Mouse (Mus musculus) left cerebral cortex, adult 2 months (tissue): ENCODE measurements around the gene Gm20708. TPM values are rescaled to one million over a fixed set of nuclear protein-coding genes. Genes with fewer than 3 reads are reported as not detected.
A peak's percentile ranks its signal among the peaks of the same experiment; 100 is the strongest.
"Not testable (repeated sequence)": the region's sequence is repeated elsewhere in the genome, so short reads cannot be mapped to it uniquely, and the experiment has no call there.

Source experiments
- DNase-seq, 2 experiments: peaks; one replicate each; pipeline ENCODE4 v3.0.0; 2021 to 2022; ENCODE audit warnings: low spot score in 2 of 2, mixed read lengths in 1 of 2; ENCODE audit errors: extremely low spot score in 1 of 2
- H3K27ac ChIP-seq: fragments of 200-600 bp; 2 replicates; pipeline ENCODE4 v1.8.1; 2022
- H3K4me3 ChIP-seq: fragments of 200-600 bp; 2 replicates; pipeline ENCODE4 v1.8.1; 2022
- CTCF ChIP-seq: fragments of 200-600 bp; IDR thresholded peaks from 2 replicates; pipeline ENCODE4 v1.8.1; 2022; ENCODE audit warnings: antibody characterized with exemption, mild to moderate bottlenecking, moderate library complexity
- intact Hi-C: fragments of 180-260 bp; cut with DNase I; formaldehyde crosslinking; loops from one replicate; pipeline ENCODE4 v1.15.1; 2025
- total RNA-seq, 2 experiments: library from RNA; stranded (reverse); gene quantifications; 2 replicates each; pipeline ENCODE4 v1.2.3; 2021

The Gm20708 gene
- total RNA-seq, 2 experiments from 2014 or later: 2.3 to 4.6 TPM

- Histone ChIP-seq H3K27ac (no peak overlapping the region), H3K4me3 (no peak overlapping the region)
- intact Hi-C loops: no loop called here
- no peak for TF ChIP-seq CTCF
- DNase-seq: no peak
These were observed 11.3 kb upstream of the Gm20708 start for GRCm38 (mm10) chr11:117798160-117798541.

GRCm38 (mm10) chr11:117799174-117799573, 10.3 kb upstream of the Gm20708 start:
- intact Hi-C loops: no loop called here
- H3K4me3 ChIP-seq: no peak overlapping the region
- no peak overlapping the region for H3K27ac ChIP-seq
- TF ChIP-seq CTCF: no peak
- DNase-seq: no peak

GRCm38 (mm10) chr11:117800038-117800437, 9.4 kb upstream of the Gm20708 start:
- Histone ChIP-seq H3K4me3 (no peak overlapping the region), H3K27ac (no peak overlapping the region)
- DNase-seq: no peak
- intact Hi-C loops: no loop called here
- TF ChIP-seq CTCF: no peak

- H3K4me3 ChIP-seq: no peak overlapping the region
- DNase-seq: no peak
- intact Hi-C loops: no loop called here
- no peak for TF ChIP-seq CTCF
- no peak overlapping the region for H3K27ac ChIP-seq
These were observed 7.8 kb upstream of the Gm20708 start for GRCm38 (mm10) chr11:117801650-117802049.

- TF ChIP-seq CTCF: no peak
- no peak for DNase-seq
- intact Hi-C loops: no loop called here
- H3K27ac ChIP-seq: no peak overlapping the region
- H3K4me3 ChIP-seq: no peak overlapping the region
These were observed 6.2 kb upstream of the Gm20708 start for GRCm38 (mm10) chr11:117803166-117803688.

- TF ChIP-seq CTCF: no peak
- intact Hi-C loops: no loop called here
These were observed 2.7 kb upstream of the Gm20708 start for GRCm38 (mm10) chr11:117806781-117807180.

DNA sequence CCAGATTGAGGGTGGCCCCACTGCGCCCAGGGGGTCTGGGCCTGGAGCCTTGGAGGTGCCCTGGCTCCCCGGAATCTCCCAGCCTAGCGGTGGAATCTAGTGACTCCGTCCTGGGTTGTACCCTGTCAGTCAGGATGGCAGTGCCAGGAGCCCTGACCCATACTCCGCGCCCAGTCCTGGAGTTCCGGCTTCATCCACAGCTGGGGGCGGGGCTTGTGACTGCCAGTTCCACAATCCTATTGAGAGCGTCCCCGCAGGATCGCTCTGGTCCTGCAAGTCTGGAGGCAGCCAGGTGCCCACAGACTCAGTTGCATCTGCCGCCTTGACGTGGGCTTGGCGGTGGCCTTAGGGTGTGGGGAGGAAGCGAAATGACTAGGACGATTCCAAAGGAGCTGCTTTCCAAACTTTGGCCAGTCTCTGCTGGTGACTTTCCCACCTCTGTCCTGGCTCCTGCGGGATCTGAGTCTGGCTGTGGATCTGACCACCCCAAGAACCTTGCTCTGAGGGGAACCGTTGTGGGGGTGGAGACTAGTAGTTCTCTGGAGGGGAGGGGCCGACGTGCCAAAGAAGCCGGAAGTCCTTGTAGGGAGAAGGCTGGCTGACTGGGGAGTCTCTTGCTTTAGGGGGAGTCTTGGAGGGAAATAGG, 1.1 kb downstream of the Gm20708 start:
- Histone ChIP-seq H3K4me3 (peak overlapping the region; percentile 77), H3K27ac (peak overlapping the region; percentile 63; the same call in 1 of the 2 replicates)
- peak; percentile 53 to 64 for DNase-seq
- intact Hi-C loops: no loop called here
- peak; percentile 47 for TF ChIP-seq CTCF

More at GRCm38 (mm10) chr11:117806781-117807180, 2.7 kb upstream of the Gm20708 start:
- Histone ChIP-seq H3K27ac (no peak overlapping the region), H3K4me3 (no peak overlapping the region)
- DNase-seq: no peak

DNA sequence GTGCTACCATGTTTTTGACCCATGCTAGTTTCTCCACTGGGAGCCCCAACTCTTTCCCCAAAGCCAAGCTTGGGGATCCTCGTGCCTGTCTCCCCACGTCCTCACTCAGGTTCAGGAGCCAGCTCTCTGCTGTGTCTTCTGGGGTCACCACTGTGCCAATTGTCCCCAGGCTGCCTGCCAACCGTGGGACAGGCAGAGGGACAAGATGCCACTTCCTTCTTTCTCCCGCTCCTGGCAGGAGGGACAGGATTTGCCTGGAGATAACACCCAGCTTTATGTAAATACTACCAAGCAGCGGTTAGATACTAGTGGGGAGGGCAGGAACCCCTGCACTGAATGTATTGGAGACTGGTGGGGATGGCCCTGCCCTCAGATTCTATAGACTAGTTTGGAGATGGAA, 4.4 kb downstream of the Gm20708 start:
- H3K4me3 ChIP-seq: no peak overlapping the region
- no peak for TF ChIP-seq CTCF
- no peak overlapping the region for H3K27ac ChIP-seq
- DNase-seq: no peak
- intact Hi-C loops: no loop called here

DNA sequence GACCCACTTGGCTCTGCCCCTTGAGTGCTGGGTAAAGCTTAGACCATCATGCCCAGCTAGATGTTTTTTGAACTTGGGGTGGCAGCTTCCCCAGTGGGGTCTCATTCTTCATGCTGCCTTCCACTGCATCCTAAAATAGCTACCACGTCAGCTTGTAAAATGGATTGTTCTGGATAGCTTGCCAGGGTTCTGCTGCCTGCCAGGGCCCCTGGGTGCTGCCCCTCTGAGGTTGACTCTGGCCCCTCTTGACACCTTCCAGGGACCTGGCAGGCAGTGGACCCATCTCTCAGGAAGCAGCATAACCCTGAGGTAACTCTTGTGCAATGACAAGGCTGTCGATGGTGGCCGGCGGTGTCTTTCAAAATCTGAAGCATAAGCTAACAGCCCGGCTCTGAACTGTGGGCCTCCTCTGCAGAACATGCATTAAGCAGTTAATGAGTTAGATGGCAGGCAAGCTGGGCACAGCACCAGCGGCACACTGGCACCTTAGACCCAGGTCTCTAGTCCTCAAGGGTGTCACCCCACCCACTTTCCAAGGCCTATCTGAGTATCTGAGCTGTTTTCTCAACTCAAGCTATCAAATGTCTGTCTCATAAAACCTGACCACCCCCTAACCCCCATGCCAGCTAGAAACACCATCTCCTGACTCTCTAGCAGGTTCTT, 5.4 kb downstream of the Gm20708 start:
- intact Hi-C loops: no loop called here
- Histone ChIP-seq H3K27ac (no peak overlapping the region), H3K4me3 (no peak overlapping the region)
- DNase-seq: no peak
- no peak for TF ChIP-seq CTCF

DNA sequence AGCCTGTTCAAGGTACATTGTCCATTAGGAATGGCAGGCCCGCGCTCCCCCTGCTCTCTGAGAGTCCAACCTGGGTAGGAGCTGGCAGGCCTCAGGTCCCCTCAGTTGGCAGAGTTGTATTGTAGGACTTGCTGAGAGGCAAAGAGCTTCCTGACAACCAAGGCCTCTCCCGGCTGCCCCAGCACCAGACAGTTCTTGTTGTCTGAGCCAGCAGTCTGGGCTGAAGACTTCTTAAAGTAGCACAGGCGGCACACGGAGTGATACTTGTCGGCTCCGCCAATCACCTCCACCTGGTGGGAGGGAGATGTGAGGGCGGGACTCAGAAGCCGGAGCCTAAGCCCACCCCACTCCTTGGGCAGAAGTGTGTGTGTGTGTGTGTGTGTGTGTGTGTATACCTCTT, 6.4 kb downstream of the Gm20708 start:
- H3K4me3 ChIP-seq, intact Hi-C loops, DNase-seq, H3K27ac ChIP-seq: not testable (repeated sequence)

DNA sequence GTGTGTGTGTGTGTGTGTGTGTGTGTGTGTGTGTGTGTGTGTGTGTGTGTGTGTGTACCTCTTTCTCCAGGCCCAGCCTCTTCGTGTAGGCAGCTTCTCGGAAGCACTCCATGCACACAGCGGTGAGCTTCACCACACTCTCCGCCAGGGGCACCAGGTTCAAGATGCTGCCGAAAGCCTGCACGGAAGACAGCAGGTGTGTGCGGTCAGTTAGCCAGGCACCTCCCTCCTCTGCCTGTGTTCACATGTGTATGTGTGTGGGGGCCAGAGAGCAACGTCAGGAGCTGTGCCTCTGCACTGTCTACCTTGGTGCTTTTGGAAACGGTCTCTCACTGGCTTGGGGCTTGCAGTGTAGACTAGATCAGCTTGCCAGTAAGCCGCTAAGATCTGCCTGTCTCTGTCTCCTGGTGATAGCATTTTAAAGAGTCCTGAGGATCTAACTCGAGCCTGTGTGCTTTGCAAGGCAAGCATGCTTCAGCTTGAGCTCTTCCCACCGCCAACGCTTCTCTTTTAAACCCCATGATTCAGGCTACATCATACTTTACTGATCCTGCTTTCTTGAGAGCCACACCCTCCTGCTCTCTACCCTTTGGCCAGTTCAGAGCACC, 7.0 kb downstream of the Gm20708 start:
- no peak; the same call in 1 of the 2 replicates for TF ChIP-seq CTCF
- intact Hi-C loops: no loop called here
- no peak for DNase-seq
- Histone ChIP-seq H3K27ac (no peak overlapping the region), H3K4me3 (no peak overlapping the region)

- TF ChIP-seq CTCF: no peak
- Histone ChIP-seq H3K4me3 (no peak overlapping the region), H3K27ac (no peak overlapping the region)
- no peak for DNase-seq
- intact Hi-C loops: no loop called here
These were observed 9.6 kb downstream of the Gm20708 start for GRCm38 (mm10) chr11:117819095-117819494.
